Mouse (Mus musculus): Measurements from ENCODE around the gene Pbx4. TPM values are rescaled to one million over a fixed set of nuclear protein-coding genes. Genes with fewer than 3 reads are reported as not detected.
A peak's percentile ranks its signal among the peaks of the same experiment; 100 is the strongest.

Gene Pbx4
- polyA plus RNA-seq, 1 experiment from 2014 or later, result 2.7 TPM

- no peak overlapping the region for H3K4me3 ChIP-seq (ENCODE audit: low read depth, low read length)
- H3K9me3 ChIP-seq (ENCODE audit: low read length), result no peaks in the 10 kb centered on the region
- 0 out of 2 replicates have a peak, but pooled peaks cover under 1% of the 10 kb centered on the region for H3K27me3 ChIP-seq (ENCODE audit: insufficient read depth, low read length)
- ATAC-seq, result no peak
- DNase-seq, result no peak
- no peak for TF ChIP-seq CTCF (IDR thresholded peaks at IDR 0.05; ENCODE audit: low read depth)
- TF ChIP-seq EP300 (IDR thresholded peaks at IDR 0.05; ENCODE audit: low read depth), result no peak
- H3K4me2 ChIP-seq (ENCODE audit: low read depth, low read length), result no peak overlapping the region
- 79% methylated on average over 4 of the region's 4 CpGs for WGBS (ENCODE audit: insufficient replicate concordance)
- peaks cover 16% of the 10 kb centered on the region for H3K36me3 ChIP-seq (replicated peaks; ENCODE audit: insufficient read depth, low read length)
- H3K4me1 ChIP-seq (ENCODE audit: insufficient read depth), result peaks cover 26% of the 10 kb centered on the region
- 0 out of 2 replicates have a peak overlapping the region, but pooled peaks have one; percentile 21 for H3K9ac ChIP-seq (replicated peaks)
- H3K27ac ChIP-seq (ENCODE audit: low read depth), result no peak overlapping the region
Measured at GRCm38 (mm10) chr8:69895772-69896451, 63.6 kb downstream of the Pbx4 start.

GRCm38 (mm10) chr8:69897857-69898256 lies 65.6 kb downstream of the Pbx4 start:
- TF ChIP-seq EP300 (IDR thresholded peaks at IDR 0.05; ENCODE audit: low read depth) (no peak), CTCF (IDR thresholded peaks at IDR 0.05; ENCODE audit: low read depth) (no peak)
- H3K9ac ChIP-seq (replicated peaks), result no peak overlapping the region
- no peak for ATAC-seq
- H3K27ac ChIP-seq (ENCODE audit: low read depth), result no peak overlapping the region
- H3K4me3 ChIP-seq (ENCODE audit: low read depth, low read length), result no peak overlapping the region
- H3K36me3 ChIP-seq (replicated peaks; ENCODE audit: insufficient read depth, low read length), result peaks cover 14% of the 10 kb centered on the region
- DNase-seq, result no peak
- H3K9me3 ChIP-seq (ENCODE audit: low read length), result no peaks in the 10 kb centered on the region
- 77% methylated on average over 6 of the region's 6 CpGs for WGBS (ENCODE audit: insufficient replicate concordance)
- peaks cover 37% of the 10 kb centered on the region for H3K4me1 ChIP-seq (ENCODE audit: insufficient read depth)
- no peak overlapping the region for H3K4me2 ChIP-seq (ENCODE audit: low read depth, low read length)
- H3K27me3 ChIP-seq (ENCODE audit: insufficient read depth, low read length), result no peaks in the 10 kb centered on the region

DNA sequence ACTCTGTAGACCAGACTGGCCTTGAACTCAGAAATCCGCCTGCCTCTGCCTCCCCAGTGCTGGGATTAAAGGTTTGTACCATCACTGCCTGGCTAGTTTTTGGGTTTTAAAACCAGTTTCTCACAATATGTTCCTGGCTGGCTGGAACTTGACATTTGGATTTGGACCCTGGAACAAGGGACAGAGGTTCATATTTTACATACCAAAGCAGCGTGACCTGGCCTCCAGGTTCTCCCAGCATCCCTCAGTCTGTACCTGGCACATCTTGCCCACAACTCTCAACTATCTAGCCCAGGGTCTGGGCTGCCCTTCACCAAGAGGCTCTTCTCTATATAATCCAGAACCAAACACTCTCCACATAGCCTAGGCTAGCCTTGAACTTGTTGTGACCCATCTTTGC lies 67.6 kb downstream of the Pbx4 start:
- H3K9me3 ChIP-seq (ENCODE audit: low read length), result no peaks in the 10 kb centered on the region
- peaks cover 47% of the 10 kb centered on the region for H3K4me1 ChIP-seq (ENCODE audit: insufficient read depth)
- H3K27me3 ChIP-seq (ENCODE audit: insufficient read depth, low read length), result no peaks in the 10 kb centered on the region
- peaks cover 3% of the 10 kb centered on the region; the same call in 1 of the 2 replicates for H3K36me3 ChIP-seq (replicated peaks; ENCODE audit: insufficient read depth, low read length)
- no peak for ATAC-seq
- WGBS (ENCODE audit: insufficient replicate concordance), result 81% methylated on average over 2 of the region's 2 CpGs
- no peak overlapping the region for H3K27ac ChIP-seq (ENCODE audit: low read depth)
- no peak for DNase-seq
- 0 out of 2 replicates have a peak overlapping the region, but pooled peaks have one; percentile 89 for H3K4me2 ChIP-seq (ENCODE audit: low read depth, low read length)
- no peak overlapping the region for H3K9ac ChIP-seq (replicated peaks)
- TF ChIP-seq CTCF (IDR thresholded peaks at IDR 0.05; ENCODE audit: low read depth) (no peak), EP300 (IDR thresholded peaks at IDR 0.05; ENCODE audit: low read depth) (no peak)
- H3K4me3 ChIP-seq (ENCODE audit: low read depth, low read length), result no peak overlapping the region

- Histone ChIP-seq H3K9me3 (ENCODE audit: low read length) (no peaks in the 10 kb centered on the region), H3K4me1 (ENCODE audit: insufficient read depth) (peaks cover 47% of the 10 kb centered on the region), H3K4me2 (ENCODE audit: low read depth, low read length) (peak overlapping the region; percentile 89), H3K36me3 (replicated peaks; ENCODE audit: insufficient read depth, low read length) (peaks cover 3% of the 10 kb centered on the region; the same call in 1 of the 2 replicates), H3K4me3 (ENCODE audit: low read depth, low read length) (peak overlapping the region; percentile 81), H3K27ac (ENCODE audit: low read depth) (peak overlapping the region; percentile 86), H3K27me3 (ENCODE audit: insufficient read depth, low read length) (no peaks in the 10 kb centered on the region), H3K9ac (replicated peaks) (peak overlapping the region; percentile 75)
- TF ChIP-seq EP300 (IDR thresholded peaks at IDR 0.05; ENCODE audit: low read depth) (no peak), CTCF (IDR thresholded peaks at IDR 0.05; ENCODE audit: low read depth) (no peak)
- WGBS (ENCODE audit: insufficient replicate concordance), result 9% methylated on average over 12 of the region's 12 CpGs
- ATAC-seq, result no peak; the same call in 1 of the 2 replicates
- no peak for DNase-seq
Measured at GRCm38 (mm10) chr8:69900895-69901451, 68.7 kb downstream of the Pbx4 start.

- ATAC-seq (peak; percentile 72), DNase-seq (peak; percentile 99)
- peak overlapping the region; percentile 81 for H3K4me3 ChIP-seq (ENCODE audit: low read depth, low read length)
- TF ChIP-seq CTCF (IDR thresholded peaks at IDR 0.05; ENCODE audit: low read depth) (peak; percentile 77), EP300 (IDR thresholded peaks at IDR 0.05; ENCODE audit: low read depth) (peak; percentile 54; the same call in 1 of the 2 replicates)
- H3K4me2 ChIP-seq (ENCODE audit: low read depth, low read length), result peak overlapping the region; percentile 89
- no peaks in the 10 kb centered on the region for H3K27me3 ChIP-seq (ENCODE audit: insufficient read depth, low read length)
- peak overlapping the region; percentile 75 for H3K9ac ChIP-seq (replicated peaks)
- peaks cover 3% of the 10 kb centered on the region; the same call in 1 of the 2 replicates for H3K36me3 ChIP-seq (replicated peaks; ENCODE audit: insufficient read depth, low read length)
- H3K9me3 ChIP-seq (ENCODE audit: low read length), result no peaks in the 10 kb centered on the region
- WGBS (ENCODE audit: insufficient replicate concordance), result 1% methylated on average over 41 of the region's 41 CpGs
- H3K4me1 ChIP-seq (ENCODE audit: insufficient read depth), result peaks cover 43% of the 10 kb centered on the region
- peak overlapping the region; percentile 86 for H3K27ac ChIP-seq (ENCODE audit: low read depth)
Measured at GRCm38 (mm10) chr8:69901484-69902162, 69.3 kb downstream of the Pbx4 start.
